Mouse (Mus musculus) adrenal gland, postnatal 14 days (tissue): Measurements from ENCODE around the gene Rp2. TPM values are rescaled to one million over a fixed set of nuclear protein-coding genes. Genes with fewer than 3 reads are reported as not detected.

Experiments
- DNase-seq: peaks from one replicate; pipeline ENCODE4 v3.0.0; 2021; ENCODE audit warnings: mixed read lengths
- total RNA-seq: library from RNA; stranded (reverse); gene quantifications from 2 replicates; pipeline ENCODE4 v1.2.3, GENCODE M21; 2021

Rp2 gene
- total RNA-seq, 1 experiment from 2014 or later = 16.7 TPM

DNA sequence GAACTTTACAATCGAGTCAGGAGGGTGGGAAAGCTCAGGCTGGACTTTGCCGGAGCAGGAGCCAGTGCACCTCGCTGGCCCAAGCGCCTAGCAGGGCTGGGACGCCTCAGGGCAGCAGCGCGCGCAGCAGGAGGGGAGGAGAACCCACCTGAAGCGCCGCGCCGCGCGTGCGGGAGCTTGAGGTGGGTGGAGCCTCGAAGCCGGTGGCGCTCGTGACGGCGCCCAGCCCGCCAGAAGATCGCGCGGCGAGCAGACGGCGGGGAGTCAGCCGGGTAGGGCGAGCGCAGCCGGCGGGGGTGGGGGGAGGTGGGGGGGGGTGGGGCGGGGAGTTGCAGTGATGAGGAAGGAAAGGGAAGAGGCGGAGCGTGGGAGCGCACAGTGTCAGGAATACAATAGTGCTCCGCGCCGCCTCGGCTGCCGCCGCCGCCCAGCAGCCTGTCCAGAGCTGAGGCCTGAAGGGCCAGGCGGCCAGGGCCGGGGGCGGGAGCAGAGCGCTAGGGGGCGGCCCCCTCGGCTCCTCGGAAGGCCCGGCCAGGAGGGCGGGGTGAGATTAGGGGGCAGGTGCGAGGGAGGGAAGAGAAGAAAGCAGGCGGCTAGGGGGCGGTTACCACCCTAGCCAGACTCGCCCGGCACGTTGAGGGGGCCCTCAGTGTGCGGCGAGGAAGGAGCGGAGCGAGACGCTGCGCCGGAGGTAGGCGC is 61.0 kb downstream of the Rp2 start, which contains the start of gene Jade3:
Jade3 (plus strand) TSS at position 549 of the 699 bp plus-strand sequence.
- peak; percentile 90 for DNase-seq

DNA sequence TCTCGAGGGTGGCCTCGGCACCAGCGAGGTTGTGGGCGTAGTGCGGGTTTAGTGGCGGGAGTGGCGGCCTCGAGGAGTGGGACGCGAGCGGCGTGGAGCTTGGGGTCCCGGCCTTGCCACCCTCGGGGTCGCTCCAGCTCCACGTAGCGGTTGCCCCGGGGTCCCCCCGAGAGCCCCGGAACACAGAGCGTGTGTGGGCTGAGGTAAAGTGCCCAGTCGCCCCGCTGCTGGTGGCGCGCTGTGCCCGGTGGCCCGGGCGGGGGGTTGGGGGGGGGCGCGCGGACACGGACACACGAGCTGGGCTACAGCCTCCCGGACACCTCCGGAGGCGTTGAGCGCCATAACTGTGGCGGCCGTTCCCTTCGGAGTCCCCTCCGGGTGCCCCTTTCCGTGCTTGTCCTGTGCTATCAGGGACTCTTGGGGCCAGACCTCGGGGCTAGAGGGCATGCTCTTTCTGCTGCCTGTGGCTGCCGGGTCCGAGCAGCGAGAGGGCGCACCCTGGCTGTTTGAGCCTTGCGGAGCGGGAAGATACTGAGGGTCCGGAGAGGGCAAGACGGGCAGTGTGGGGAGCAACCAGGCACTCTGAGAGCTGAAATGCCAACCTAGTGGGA is 61.7 kb downstream of the Rp2 start:
- DNase-seq = peak; percentile 49

Other genes starting within 250 kb of the Rp2 start
- gene Slc9a7, start 72.7 kb upstream of the Rp2 start, total RNA-seq = 9.9 and 10.0 TPM in 2 replicates
- 5.6 and 5.8 TPM in 2 replicates for gene Jade3, start 61.2 kb downstream of the Rp2 start, total RNA-seq
- gene Rgn, start 185.3 kb downstream of the Rp2 start, total RNA-seq = 3.6 and 82.0 TPM in 2 replicates